Mouse (Mus musculus) hindbrain, embryonic 15.5 days (tissue): ENCODE measurements at regions not wholly inside any gene's neighbourhood (a gene's known extent, or its start where the extent isn't known, plus 50 kb on each side); places are given as distances from the start of the nearest gene placed in this dataset.

Source experiments
- ATAC-seq: fragments of 200-750 bp; cut with Nextera tagmentation; 2 replicates; pipeline ENCODE4 v1.8.0; 2017; ENCODE audit warnings: low read depth, moderate number of reproducible peaks, moderate TSS enrichment; ENCODE audit not compliant: low FRiP score
- H3K27ac ChIP-seq: fragments of 300-500 bp; sonication (generic); replicated peaks from 2 replicates; pipeline ENCODE4 v1.5.1; 2015; ENCODE audit warnings: mild to moderate bottlenecking, inconsistent platforms
- H3K27me3 ChIP-seq: fragments of 300-500 bp; sonication (generic); 2 replicates; pipeline ENCODE4 v1.6.1; 2015; ENCODE audit warnings: control low read depth, inconsistent platforms
- H3K36me3 ChIP-seq: fragments of 300-500 bp; sonication (generic); 2 replicates; pipeline ENCODE4 v1.6.1; 2015; ENCODE audit warnings: control low read depth, inconsistent platforms
- H3K4me1 ChIP-seq: fragments of 300-500 bp; sonication (generic); replicated peaks from 2 replicates; pipeline ENCODE4 v1.6.1; 2015; ENCODE audit warnings: control low read depth, inconsistent platforms
- H3K4me2 ChIP-seq: fragments of 300-500 bp; sonication (generic); 2 replicates; pipeline ENCODE4 v1.6.1; 2015; ENCODE audit warnings: moderate library complexity, mild to moderate bottlenecking, inconsistent platforms
- H3K4me3 ChIP-seq: fragments of 300-500 bp; sonication (generic); 2 replicates; pipeline ENCODE4 v1.5.1; 2015; ENCODE audit warnings: mild to moderate bottlenecking, inconsistent platforms
- H3K9ac ChIP-seq: fragments of 300-500 bp; sonication (generic); 2 replicates; pipeline ENCODE4 v1.6.1; 2015; ENCODE audit warnings: inconsistent platforms
- H3K9me3 ChIP-seq: fragments of 300-500 bp; sonication (generic); 2 replicates; pipeline ENCODE4 v1.6.1; 2016; ENCODE audit warnings: control low read depth, inconsistent platforms
- WGBS: fragments of 180-500 bp; shearing (Covaris S2); methylation state at CpG from one replicate; pipeline ENCODE4 v1.1.7; 2015; 5-methylcytosine and 5-hydroxymethylcytosine counted together

GRCm38 (mm10) chr10:98864384-98864783, 49.8 kb upstream of the Atp2b1 start:
- Histone ChIP-seq H3K4me3 (no peak overlapping the region), H3K4me1 (no peaks in the 10 kb centered on the region), H3K36me3 (no peaks in the 10 kb centered on the region), H3K9me3 (no peaks in the 10 kb centered on the region), H3K4me2 (no peak overlapping the region), H3K27ac (no peak overlapping the region), H3K9ac (no peak overlapping the region), H3K27me3 (no peaks in the 10 kb centered on the region)
- ATAC-seq = no peak
- WGBS = 87% methylated on average over 5 of the region's 5 CpGs
